Mouse (Mus musculus): ENCODE measurements at regions not wholly inside any gene's neighbourhood (a gene's known extent, or its start where the extent isn't known, plus 50 kb on each side); places are given as distances from the start of the nearest gene placed in this dataset.

- DNase-seq (ENCODE audit: low read depth, low spot score), result no peak
These were observed 73.2 kb upstream of the Azi2 start for GRCm38 (mm10) chr9:117967080-117967479.

DNA sequence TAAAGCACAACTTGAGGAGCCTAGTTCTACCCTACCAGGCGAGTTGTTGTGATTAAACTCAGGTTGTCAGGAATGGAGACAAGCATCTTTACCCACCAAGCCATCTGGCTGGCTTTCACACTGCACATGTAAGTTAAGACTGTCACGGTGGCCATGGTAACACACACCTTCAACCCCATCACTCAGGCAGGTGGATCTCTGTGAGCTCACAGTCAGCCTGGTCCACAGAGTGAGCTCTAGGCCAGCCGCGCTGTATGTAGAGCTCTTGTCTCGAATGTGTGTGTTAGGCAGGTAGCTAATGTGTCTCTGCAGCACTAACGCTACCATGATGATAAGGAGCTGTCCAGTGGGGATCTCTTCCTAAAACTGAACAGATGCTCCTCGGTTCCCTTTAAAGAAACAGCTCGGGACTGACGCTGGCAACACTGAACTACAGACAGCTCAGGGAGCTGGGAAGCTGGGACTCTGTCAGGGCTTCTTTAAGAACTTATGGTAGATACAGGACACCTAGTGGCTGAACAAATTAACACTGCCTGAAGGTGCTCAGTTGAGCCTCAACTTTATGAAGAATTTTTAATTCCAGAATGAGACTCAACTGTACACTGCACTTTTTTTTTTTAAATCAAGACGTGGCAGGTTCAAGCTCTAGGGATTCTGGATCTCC, 73.8 kb upstream of the Azi2 start:
- DNase-seq (ENCODE audit: low read depth, low spot score), result peak; percentile 19

DNA sequence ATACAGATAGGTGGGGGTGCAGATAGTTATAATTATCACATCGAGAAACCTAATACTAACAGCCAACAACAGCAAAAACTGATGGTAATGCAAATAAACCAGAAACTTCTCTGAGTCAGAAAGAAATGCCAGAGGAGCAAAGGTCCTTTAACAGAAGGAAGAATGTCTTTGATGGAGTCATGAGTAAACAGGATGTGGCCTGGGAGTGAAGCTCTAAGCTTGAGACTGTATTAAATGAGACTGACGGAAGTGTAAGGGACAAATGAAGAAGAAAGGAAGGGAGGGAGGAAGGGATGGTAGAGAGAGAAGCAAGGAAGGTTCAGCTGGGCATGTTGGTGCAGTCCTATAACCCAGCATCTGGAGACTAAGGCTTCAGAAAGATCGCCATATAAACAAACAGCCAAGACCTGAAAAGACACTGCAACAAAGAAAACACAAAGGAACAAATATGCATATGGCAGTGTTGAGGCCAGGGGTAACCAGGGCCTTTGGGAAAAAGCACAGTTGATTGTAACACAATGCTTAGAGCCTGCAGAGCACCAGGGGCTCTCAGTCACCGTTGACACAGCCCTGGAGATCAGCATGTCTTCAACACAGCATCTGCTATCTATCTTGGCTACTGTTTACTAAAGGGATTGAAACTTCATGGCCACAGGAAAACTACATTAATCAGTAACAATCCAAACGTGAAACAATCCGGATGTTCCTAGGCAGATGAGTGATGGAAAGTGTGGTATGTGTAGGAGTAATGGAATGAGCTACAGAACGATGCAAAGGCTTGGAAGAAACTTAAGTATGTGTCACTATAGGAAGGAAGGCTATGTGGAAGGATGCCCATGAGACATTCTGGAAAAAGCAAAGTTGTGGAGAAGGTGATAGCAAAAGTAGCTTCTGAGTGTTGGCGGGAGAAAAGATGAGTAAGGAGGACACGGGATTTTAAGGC, 77.9 kb upstream of the Azi2 start:
- DNase-seq (ENCODE audit: low read depth, low spot score), result no peak

- DNase-seq (ENCODE audit: low read depth, low spot score), result no peak
These were observed 80.5 kb upstream of the Azi2 start for GRCm38 (mm10) chr9:117959845-117960244.

GRCm38 (mm10) chr9:117957195-117957594, 83.1 kb upstream of the Azi2 start:
- no peak for DNase-seq (ENCODE audit: low read depth, low spot score)

GRCm38 (mm10) chr9:117956691-117957090, 83.6 kb upstream of the Azi2 start:
- DNase-seq (ENCODE audit: low read depth, low spot score), result no peak

GRCm38 (mm10) chr9:117927466-117927847, 112.8 kb upstream of the Azi2 start:
- no peak for DNase-seq (ENCODE audit: low read depth, low spot score)

- no peak for DNase-seq (ENCODE audit: low read depth, low spot score)
These were observed 113.4 kb upstream of the Azi2 start for GRCm38 (mm10) chr9:117926700-117927465.

- no peak for DNase-seq (ENCODE audit: low read depth, low spot score)
These were observed 117.3 kb upstream of the Azi2 start for GRCm38 (mm10) chr9:117922992-117923391.

DNA sequence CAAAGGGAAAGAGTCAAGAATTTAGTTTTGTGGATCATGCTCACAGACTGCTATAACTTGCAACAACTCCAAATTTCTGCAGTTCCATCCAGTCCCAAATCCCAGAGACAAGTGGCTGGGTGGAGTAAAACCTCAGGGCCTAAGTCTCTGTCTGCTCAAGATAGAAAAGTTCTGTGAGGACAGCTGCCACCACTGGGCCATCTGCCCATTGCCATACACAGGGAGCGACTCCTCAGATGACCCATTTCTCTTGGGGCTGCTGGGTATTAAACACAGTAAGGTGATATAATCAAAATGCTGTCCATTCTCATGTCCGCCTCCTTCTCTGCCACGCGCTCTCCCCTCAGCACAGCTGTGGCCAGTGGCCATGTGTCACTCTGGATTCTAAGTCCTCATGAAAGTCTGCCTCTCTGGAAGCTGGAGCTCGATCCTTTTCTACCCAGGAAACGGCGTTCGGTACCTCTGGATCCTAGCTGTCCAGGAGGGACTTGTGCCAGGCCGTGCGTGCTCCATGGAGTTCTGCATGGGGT, 132.3 kb upstream of the Azi2 start:
- DNase-seq (ENCODE audit: low read depth, low spot score), result no peak

DNA sequence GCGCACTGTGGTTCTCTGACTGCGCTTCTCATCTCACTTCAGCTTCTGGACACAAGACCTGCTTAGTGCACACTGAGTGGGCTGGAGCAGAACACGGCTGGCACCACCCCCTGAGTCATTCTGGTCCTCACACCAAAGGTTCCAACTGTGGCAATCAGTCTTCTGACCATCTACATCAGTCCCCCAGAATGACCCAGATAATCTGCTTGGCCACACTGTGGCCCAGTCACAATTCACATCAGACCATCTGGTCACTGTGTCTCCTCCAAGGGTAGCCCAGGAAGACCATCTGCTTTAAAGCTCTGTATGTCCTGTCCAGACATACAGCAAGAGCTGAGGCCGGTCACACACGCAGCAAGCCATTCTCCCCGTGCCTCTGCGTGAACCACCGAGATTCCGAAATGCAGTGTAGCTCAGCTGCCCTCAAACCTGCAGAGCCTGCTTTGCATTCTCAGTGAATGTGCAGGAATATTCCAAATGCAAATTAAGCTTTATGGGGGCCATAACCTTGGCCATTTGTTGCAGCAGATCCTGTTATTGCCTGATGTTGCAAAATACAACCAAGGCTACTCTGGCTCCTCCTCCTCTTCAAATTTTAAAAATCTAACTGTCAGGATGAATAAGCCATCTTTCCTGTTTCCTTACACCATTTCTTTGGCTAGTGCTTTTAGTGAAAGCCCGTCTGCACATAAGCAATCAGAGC, 135.1 kb upstream of the Azi2 start:
- DNase-seq (ENCODE audit: low read depth, low spot score), result no peak

DNA sequence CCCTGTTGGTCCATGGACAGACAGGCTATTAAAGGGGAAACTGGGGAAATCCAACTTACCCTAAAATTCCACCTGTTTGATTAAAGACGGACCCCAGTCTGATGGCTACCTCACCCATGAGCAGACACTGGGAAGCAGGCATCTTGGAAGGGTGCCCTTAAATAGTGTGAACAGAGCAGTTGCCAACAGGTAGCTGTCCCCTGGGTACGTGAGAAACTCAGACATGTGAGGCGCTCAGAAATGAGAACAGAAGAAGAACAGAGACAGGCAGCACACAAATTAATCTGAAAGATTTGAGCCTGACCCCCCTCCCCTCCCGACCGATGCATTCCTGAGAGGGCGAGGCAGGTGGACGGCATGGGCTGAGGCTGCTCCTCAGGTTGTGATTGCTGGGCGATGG, 135.7 kb upstream of the Azi2 start:
- no peak for DNase-seq (ENCODE audit: low read depth, low spot score)

GRCm38 (mm10) chr9:117903025-117903424, 137.3 kb upstream of the Azi2 start:
- no peak for DNase-seq (ENCODE audit: low read depth, low spot score)

- no peak for DNase-seq (ENCODE audit: low read depth, low spot score)
These were observed 137.9 kb upstream of the Azi2 start for GRCm38 (mm10) chr9:117902239-117902939.

DNA sequence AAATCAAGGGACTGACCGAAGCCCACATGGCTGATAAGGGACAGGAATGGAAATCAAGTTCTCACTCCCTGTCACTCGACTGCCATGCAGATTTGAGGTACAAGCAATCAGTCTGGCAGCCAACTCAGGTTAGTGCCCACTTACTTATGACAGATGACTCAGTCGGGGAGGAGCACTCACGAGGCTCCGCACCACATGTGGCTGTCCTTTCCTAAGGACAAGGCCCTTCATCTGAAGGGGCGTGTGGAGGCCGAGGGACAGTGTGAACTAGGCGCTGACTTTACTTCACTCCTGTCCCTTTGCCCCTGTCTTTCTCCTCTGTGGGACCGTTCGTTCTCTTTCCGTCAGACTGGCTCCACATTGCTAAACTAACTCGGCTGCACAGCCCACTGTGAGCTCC, 139.7 kb upstream of the Azi2 start:
- DNase-seq (ENCODE audit: low read depth, low spot score), result no peak

DNA sequence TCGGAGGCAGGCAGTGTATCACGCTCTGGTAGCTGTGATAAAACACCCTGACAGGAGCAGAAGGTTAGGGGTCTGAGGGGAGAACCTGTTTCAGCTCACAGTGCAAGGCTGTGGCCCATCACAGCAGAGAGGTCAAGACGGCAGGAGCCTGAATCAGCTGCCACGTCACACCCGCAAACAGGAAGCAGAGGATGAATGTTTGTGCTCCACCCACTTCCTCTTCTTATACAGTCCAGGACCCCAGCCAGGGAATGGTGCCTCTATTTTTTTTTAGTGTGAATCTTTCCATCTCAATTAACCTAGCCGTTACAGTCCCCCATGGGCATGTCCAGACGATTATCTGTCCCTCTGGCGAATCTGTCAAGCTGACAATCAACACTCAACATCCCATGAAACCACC, 143.8 kb upstream of the Azi2 start:
- DNase-seq (ENCODE audit: low read depth, low spot score), result no peak

- no peak for DNase-seq (ENCODE audit: low read depth, low spot score)
These were observed 147.7 kb upstream of the Azi2 start for GRCm38 (mm10) chr9:117892601-117893000.

DNA sequence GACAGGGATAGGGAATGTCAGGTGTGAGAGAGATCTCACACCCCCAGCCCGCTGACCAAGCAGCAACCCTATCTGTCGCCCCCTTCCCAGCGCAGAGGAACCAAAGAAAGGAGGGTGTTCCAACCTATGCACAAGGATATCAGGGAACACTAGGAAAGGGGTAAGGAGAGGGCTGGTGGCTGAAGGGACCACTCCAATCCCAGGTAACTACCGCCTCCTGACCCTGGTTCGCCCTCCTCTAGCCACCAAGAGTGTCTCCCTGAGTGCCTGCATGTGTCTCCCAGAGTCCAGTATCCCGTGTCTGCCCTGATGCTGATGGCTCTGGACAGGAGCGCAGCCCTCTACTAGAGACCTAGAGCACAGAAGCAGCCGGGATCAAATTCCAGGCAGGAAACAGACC, 167.1 kb upstream of the Azi2 start:
- DNase-seq (ENCODE audit: low read depth, low spot score), result no peak

- peak; percentile 29 for DNase-seq (ENCODE audit: low read depth, low spot score)
These were observed 167.8 kb upstream of the Azi2 start for GRCm38 (mm10) chr9:117872387-117873081.

- no peak for DNase-seq (ENCODE audit: low read depth, low spot score)
These were observed 168.3 kb upstream of the Azi2 start for GRCm38 (mm10) chr9:117872021-117872386.

All from embryo, embryonic 11.5 days (tissue).